Mouse (Mus musculus) c-Kit-positive CD71-negative TER-119-negative erythroid progenitor cells, embryonic 14.5 days (primary cell): ENCODE measurements around the gene Atrn.

ENCODE experiments used
- DNase-seq: peaks from one replicate; pipeline ENCODE4 v3.0.0-alpha.2; 2013; ENCODE audit warnings: low read depth

The Atrn gene

DNA sequence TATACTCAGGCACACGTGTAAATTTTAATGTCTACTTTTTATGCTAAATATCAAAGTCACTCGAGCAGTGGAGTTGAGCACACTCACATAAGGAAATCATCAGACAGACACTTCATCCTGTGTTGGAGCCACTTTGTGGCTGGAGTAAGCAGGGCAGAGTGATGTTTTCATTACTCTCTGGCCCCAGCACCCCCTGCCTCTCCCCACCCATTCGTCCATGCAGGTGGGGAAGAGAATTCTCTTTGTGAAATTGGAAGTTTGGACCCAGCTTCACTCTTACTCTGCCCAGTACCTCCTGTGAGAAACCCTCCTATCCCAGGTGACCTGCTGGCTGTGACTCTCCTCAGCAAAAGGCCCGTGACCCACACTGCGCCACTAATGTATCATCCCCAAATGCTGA, 132.4 kb downstream of the Atrn start:
- no peak for DNase-seq

DNA sequence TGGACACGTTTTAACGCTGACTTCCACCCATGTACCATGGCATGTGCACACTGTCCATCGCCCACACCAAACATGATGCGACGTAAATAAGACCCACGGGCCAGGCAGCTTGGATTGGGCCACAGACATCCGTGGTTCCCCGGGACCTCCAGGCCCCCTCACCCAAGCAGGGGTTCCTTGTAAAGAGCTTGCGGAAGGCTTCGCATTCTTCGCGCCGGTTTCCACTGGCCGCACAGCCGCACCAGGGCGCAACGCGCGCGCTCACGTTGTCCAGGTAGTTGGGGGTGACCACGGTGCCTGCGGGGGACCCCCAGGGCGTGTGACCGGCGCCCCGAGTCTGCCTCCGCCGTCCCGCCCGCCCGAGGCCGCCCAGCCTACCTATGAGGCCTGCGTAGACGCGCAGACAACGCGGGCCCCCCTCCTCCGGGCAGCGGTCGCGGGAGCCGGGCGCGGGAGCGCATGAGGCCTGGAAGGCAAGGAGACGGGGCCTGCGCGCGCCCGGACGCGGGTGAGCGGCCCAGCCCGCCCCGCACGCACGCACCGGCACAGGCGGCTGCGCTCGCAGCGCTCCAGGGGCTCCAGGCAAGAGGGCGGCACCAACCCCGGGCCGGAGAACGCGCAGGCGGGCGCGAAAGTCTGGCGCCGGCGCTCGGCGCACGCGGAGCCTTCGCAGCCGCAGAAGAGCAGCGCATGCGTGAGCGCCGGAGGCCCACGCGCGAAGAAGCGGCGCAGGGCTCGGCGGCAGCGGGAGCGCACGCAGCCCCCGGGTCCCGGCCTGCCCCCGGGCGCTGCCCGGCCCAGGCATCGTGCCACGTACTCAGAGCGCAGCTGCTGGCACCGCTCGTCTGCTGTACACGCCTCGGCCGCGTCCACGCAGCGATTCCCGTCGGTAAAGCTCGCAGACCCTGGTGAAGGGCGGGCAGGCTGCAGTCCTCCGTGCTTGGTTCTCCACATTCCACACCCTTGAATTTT, 134.8 kb downstream of the Atrn start:
- no peak for DNase-seq

DNA sequence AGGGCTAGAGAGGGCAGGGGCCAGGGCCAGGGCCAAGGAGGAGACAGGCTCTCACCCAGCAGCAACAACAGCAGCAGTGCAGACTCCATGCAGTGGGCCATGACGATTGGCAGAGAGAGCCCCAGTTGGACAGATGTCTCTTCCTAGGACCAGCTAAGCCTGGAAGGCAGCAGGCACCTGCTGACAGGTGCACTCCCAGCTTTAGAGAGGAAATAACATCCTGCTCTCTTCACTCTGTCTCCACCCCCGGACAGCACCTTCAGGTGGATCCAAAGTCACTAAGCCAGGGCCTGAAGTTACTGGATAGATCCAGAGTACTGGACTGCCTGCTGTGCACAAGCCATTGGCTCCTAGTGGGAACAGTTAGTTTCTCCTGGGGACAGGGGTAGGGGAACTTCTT, 136.7 kb downstream of the Atrn start, which contains the start of gene Gfra4:
Gfra4 (minus strand) TSS at position 101 of the 400 bp plus-strand sequence.
- DNase-seq: no peak

DNA sequence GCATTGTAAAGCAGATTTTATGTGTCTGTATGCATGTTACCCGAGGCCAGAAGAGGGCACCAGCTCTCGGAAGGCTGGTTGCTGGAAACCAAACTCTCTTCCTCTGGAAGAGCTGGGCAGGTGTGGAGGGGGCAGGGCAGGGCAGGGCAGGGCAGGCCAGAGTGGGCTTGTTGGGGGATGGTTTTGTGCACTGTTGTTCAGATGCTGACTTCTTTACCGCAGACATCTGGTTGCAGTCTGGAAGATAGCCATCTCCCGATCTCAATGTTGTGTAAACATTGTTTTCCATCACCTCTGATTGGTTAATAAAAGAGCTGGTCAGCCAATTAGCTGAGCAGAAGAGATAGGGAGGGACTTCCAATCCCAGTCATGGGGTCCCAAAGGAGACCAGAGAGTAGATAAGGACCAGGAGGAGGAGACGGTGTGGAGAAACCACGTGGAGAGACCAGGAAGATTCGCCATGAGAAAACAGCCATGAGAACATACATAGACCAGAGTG, 138.1 kb downstream of the Atrn start:
- no peak for DNase-seq

DNA sequence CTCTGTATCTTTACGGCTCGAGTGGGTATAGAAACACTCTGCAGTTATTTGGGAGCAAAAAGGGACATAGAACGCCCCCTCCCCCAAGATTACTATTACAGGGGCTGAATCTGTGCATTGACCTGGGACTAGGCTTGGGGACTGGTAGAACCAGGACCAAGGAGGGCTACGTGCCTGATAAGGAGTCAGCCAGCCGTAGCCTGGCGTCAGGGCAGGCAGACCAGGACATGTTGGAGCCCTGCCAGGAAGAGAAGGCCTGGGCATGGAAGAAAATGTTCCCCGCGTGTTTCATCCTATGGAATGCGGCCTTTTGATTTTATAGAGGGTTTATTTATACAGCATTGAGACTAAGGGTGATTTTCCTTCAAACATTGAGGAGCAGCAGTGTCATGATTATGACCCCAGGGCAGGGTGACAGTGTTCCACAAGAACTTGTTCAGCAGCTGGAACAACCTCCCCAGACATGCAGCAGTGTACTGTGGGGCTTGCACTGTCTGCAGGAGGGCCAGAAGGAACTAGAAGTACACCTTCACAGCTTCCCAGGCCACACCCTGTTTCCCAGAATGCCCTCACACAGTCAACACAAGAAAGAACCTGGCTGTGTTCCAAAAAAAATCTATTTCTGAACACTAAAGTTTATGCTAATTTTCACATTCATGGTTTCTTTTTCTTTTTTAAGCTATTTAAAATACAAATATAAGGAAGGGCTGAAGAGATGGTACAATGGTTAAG, 138.9 kb downstream of the Atrn start:
- DNase-seq: no peak

DNA sequence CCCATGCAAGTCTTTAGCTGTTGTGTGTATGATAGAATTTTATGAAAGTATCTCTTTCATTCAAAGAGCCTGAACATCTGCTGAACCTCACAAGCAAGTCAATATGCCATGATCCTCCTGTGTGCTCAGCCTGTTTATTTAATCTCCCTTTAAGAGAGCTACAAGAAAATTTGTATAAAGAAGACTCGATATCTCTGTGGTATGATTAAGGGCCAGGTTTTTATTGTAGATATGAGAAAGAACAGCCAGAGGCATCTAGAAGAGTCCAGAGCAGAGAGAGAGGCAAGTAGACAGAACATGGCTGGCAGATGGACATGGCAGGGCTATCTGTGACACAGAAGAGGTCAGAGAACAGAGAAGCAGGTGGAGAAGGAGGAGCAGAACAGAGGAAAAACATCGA, 139.7 kb downstream of the Atrn start:
- DNase-seq: no peak

DNA sequence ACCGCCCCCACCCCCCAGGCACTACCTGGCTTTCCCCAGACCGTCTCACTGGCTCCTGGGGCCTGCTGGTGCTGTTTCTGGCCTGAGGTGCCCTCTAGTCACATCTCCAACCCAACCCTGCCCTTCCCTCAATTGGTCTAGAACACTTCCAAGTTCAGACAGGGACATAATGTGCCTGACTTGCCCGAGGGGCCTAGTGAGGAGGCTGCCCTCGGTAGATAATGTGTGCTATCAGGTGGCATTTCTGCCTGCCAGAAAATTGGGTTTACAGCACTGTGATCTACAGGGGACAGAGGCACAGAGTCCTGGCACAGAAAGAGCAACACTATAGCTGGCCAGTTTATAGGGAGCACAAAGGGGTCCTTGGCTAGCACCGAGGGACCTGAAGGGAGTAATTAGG, 145.7 kb downstream of the Atrn start:
- DNase-seq: no peak

DNA sequence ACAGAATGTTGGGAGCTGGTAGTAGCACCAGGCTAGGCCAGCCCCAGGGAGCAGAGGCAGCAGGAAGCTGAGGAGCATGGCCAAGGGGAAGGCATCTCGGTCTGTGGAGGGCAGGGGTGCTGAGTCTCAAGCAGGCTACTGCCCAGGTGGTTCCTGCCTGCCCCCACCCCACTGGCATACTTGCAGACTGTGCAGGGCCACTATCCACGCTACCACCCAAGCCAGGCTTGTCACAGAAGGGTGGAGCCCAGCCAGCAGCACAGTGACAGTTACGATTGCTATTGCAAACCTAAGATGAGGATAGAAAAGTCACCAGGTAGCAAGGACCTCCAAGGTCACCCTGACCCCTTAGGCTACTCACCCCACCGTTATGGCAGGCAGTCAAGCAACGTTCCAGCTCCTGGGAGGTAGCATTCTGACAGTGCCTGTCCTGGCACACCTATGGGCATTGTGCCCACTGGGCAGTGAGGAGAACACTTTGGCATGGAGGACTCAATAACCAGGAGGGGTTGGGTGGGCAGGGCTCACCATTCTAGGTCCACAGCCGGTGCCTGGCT, 146.6 kb downstream of the Atrn start:
- DNase-seq: no peak

DNA sequence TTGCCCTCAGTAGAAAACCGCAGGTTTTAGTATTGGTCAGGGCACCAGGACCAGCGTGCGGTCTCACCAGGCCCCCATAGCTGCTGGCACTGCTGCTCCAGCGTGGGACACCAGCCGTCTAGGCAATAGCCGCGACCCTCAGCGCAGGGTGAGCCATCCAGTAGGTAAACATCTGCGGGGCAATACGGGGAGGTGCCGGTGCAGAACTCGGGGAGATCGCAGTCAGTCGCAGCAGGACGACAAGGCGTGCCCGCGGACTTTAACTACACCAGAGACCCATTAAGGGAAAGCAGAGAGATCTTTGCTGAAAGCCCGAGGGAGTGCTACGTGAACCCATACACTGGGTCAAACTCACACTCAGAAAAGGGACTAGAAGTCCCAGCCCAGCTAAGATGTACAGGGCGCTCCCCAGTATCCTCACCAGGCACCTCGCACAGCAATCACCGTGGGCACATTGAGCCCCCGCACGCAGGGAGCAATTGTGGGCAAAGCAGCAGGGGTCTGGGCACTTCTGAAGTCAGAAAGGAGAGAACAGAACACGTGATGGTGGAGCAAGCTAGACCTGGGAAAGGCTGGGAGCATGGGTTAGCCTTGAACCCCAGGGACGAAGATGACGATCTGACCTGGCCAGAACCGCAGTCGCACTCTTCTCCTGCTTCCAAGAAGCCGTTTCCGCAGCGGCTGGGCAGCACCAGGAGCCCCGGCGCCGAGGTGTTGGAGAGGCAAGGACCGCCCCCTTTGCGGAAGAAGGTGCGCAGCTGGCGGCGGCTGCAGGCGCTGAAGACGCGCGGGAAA, 147.8 kb downstream of the Atrn start:
- no peak for DNase-seq

DNA sequence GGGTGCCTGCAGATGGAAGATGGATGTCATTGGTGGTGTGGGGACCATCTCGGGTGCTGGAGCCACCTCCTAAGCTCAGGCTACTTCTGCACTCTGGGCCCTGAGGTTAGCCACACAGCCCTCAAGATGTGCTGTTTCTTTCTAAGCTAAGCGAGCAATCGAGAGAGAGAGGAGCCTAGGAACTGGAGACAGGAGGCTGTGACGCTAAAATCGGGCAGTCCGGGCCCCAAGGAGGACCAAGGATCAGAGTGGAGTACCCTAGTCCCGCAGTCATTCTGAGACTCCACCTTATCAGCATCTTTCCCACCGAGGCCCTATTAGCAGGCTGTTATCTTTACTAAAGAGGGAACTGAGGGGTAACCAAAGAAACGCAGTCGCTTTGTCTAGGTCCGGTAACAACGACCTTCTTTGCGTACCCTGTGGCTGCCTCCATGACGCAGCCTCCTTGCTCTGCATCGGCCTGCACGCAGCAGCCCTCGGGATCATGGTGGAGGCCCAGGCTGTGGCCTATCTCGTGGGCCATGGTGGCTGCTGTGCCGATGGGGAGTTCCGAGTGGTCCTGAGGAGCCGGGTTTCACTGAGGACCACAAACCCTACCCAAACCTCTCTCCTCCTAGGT, 148.5 kb downstream of the Atrn start:
- no peak for DNase-seq

DNA sequence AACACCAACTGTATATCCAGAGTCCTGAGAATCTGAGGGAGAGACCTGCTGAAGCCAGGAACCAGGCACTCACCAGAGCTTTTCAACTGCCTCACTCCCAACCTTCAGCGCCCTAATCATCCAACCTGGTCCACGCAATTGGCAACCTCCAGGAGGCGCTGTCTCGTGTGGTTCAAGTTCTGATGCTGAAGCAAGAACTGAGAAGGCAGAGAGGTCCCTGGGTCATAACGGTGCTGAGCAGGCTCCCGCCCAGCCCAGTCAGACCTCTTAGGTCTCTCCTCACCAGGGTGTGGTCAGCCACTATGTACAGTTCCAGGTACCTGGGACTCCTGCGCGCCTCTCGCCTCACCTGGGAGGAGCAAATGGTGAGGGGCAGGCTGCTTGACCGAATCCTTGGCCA, 149.3 kb downstream of the Atrn start:
- peak; percentile 76 for DNase-seq

DNA sequence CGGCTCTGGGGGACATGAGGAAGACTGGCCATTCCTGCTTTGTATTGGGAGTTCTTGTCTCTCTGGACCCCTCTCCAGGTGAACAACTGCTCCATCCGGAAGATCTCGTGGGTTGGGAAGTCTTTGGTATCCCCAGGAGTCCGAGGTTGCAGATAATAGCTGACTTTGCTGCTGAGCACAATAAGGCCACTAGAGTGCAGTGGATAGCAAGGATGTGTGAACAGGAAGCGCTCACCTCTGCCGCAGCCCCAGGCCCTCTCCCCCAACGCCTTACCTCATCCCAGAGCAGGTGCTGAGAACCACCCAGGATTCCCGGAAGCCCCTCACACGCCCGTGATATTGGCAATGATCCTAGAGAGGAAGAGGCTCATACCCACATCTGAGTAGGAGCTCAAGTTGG, 149.9 kb downstream of the Atrn start:
- DNase-seq: no peak

DNA sequence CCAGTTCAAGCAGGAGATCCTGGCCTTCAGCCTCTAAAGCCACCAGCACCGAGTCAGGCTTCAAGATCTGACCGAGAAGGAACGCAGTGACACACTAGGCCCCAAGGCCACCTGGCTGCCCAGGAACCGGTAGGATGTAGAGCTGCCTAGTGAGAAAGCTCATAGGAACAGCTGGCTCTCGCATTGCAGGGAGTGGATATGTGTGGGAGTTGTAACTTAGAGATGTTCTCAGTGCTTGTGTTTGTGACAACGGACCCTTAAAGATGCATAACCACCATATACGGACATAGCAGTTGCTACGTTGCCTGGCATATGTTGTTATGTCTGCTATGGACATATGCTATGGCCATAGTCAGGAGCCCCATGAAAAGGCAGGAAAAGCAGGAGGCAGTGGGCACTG, 152.4 kb downstream of the Atrn start:
- no peak for DNase-seq

DNA sequence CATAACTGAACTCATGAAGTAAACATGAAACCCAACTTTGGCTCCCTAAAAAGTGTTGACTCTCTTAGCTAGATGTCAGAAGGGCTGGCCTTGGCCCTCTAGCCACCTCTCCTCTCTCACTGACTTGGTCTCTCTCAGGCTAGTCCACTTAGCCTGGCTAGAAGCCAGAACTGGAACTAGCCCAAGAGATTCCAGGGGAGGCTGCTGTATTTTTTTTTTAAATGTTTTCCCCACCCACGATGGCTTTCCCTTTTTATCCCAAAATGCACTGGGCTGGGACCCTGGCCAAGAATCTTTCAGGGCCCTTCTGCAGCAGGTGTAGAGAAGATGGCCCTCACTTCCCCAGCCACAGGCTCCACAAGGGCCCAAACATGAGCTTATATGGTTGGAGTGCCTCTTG, 153.1 kb downstream of the Atrn start:
- no peak for DNase-seq

DNA sequence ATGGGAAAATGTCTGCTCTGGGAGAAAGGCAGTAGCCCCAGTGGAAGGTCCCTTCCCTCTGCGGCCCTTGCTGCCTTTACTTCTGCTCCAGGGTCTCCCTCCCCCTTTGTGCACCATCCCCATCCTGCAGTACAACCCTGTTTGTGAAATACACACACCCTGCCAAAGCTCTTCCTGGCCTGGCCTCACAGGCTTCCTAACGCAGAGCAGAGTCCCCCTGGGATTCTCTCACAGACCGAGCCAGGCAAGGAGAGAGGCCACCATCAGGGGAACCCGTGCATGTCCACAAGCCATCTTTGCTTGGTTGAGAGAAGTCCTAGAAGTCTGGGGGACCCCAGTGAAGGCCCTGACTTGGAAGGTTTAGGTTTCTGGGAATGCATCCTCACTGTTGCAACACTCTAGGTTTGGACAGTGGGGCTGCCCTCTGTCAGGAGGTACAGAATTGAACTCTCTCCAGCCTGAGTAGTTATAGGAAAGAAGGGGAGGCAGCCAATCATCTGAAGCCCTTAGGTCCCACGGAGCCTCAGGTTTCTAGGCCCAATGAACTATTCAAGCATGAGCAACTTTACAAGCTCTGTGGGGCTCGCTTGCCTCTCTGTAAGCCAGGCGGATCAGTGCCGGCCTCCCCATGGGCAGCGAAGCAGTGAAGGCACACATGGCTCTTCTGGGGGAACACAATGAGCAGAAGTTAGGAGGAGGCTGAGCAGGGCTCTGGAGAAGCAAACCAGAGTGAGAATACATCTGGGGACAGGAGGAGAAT, 153.7 kb downstream of the Atrn start:
- DNase-seq: no peak

DNA sequence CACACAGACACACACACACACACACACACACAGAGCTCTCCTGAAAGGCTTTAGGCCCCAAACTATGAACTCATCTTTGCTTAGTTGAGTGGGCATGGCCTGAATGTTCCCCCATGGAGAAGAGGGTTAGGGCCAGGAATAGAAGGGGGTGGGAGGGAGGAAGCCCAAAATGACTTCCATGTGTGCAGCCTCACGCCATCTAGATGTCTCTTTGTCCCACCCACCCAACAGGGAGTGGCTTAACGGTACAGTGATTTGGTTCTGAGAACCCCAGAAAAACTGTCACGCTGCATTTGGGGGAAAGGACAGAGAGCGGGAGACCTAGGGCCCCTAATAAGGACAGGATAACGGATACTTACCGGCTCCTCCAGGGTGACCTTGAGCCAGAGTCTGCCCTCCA, 154.5 kb downstream of the Atrn start:
- no peak for DNase-seq

DNA sequence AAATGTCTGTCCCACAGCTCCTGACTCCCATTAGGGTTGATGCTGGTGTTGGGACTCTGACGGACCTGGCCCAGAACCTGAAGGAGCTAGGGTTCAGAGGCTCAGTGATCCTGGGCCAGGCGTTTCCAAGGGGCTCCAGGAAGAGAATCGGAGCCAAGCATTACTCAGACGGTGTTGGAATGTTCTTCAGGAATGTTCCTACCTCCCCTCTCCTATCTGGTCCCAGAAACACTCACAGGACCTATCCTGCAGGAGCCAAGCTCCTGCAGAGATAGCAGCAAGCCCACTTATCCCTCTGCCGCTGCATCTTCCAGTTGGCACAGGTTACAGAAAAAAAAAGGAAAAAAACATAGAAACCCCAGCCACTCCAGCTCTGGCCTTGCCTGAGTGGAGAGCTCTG, 155.3 kb downstream of the Atrn start:
- no peak for DNase-seq

DNA sequence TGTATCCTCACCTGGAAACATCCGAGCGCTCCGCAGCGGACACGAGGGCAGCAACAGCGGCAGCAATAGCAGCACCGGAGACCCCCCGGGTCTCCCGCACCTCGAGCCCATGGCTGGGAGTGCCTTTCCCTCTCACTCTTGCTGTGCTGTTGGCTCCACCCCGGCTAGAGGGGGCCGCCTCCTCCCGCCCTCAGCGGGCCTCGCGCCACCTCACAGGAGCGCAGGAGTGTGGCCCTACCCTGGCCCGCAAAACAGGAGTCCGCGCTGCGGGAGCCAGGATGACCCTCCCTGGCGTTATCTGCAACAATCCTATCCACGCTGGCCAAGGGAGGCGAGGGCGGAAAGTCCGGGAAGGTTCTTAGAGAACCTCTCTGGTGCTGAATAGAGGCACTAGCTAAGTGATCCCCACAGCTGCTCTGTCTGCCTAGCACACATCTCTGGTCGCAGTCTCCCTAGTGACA, 157.1 kb downstream of the Atrn start, which contains the start of gene Adam33:
Adam33 (minus strand) TSS at position 411 of the 461 bp plus-strand sequence.
- no peak for DNase-seq

DNA sequence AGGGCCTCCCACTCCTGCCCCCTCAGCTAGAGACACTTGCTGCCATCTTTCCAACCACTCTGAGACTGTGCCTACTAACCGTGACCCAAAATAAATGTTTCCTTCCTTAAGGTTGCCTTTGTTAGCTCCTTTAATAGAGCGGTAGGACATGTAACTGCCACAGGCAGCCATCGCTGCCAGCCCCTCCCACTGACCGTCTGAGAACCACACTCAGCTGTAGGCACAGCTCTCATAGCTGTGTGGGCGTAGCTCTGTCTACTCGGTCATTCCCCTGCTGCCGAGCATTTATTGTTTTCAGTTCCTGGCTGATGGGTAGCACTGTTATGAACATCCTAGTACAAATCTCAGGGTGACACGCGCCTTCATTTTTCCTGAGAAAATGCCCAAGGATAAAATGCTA, 160.0 kb downstream of the Atrn start:
- no peak for DNase-seq

DNA sequence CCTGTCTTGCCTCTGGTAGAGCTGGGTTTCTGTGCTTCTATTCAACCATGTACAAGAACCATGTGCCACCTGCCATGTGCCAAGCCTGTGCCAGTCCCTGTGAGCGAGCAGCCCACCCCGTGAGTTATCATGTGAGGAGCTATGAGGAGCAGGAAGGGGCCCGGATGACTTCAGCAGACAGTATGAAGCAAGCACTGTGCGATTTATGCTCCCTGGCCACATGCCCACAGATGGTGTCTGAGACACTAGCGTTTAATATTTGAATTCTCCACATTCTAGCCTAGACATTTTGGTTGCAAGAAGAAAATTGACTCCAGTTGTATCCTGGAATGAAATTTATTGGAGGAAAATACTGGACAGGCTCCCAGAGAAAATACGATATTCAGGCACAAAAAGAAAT, 161.2 kb downstream of the Atrn start:
- DNase-seq: no peak

DNA sequence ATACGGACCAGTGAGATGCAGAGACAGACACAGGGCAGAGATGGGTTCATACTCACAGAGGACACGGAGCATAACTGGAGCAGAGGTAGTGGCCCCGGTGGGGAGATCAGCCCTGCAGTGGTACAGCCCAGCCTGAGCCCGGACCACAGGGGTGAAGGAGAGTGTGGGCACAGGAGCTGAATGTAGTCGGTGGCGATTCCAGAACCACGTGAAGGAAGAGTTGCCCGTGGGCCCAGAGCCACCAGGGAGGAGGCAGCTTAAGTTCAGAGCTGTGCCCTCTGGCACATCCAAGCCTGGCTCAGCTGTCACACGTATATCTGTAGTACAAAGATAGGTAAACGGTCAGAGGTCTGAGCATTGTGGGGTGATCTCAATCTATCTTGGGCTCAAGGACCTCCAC, 166.2 kb downstream of the Atrn start:
- DNase-seq: no peak
